Mouse (Mus musculus) heart, embryonic 14.5 days (tissue): ENCODE results near the gene Stpg2. TPM values are rescaled to one million over a fixed set of nuclear protein-coding genes. Genes with fewer than 3 reads are reported as not detected.
"Not testable (repeated sequence)": the region's sequence is repeated elsewhere in the genome, so short reads cannot be mapped to it uniquely, and the experiment has no call there.

Experiments used
- ATAC-seq: fragments of 200-750 bp; cut with Nextera tagmentation; 2 replicates; pipeline ENCODE4 v1.8.0; 2017; ENCODE audit warnings: low read depth, moderate TSS enrichment; ENCODE audit not compliant: insufficient number of reproducible peaks, insufficient read depth, low FRiP score
- H3K27ac ChIP-seq, 2 experiments: fragments of 200-500 bp in 1 of 2; fragments of 300-500 bp in 1 of 2; sonication (generic) in 1 of 2; replicated peaks in 1 of 2; 2 replicates each; pipeline ENCODE4 v1.5.1; 2012 to 2014; ENCODE audit warnings: low read depth in 2 of 2, low read length in 2 of 2, control low read depth in 1 of 2, mild to moderate bottlenecking in 1 of 2, mixed read lengths in 1 of 2; ENCODE audit not compliant: control insufficient read depth in 1 of 2, insufficient read depth in 1 of 2
- H3K27me3 ChIP-seq: fragments of 300-500 bp; sonication (generic); 2 replicates; pipeline ENCODE4 v1.6.1; 2014; ENCODE audit warnings: mild to moderate bottlenecking, low read length, control low read depth; ENCODE audit not compliant: control insufficient read depth, insufficient read depth
- H3K36me3 ChIP-seq: fragments of 300-500 bp; sonication (generic); 2 replicates; pipeline ENCODE4 v1.6.1; 2014; ENCODE audit warnings: mild to moderate bottlenecking, control low read depth, low read length, mixed read lengths; ENCODE audit not compliant: control insufficient read depth, insufficient read depth
- H3K4me1 ChIP-seq, 2 experiments: fragments of 200-500 bp in 1 of 2; fragments of 300-500 bp in 1 of 2; sonication (generic) in 1 of 2; 2 replicates each; pipeline ENCODE4 v1.6.1; 2012 to 2014; ENCODE audit warnings: low read length in 2 of 2, control low read depth in 1 of 2, mixed read lengths in 1 of 2; ENCODE audit not compliant: control insufficient read depth in 2 of 2, insufficient read depth in 2 of 2
- H3K4me2 ChIP-seq: fragments of 300-500 bp; sonication (generic); 2 replicates; pipeline ENCODE4 v1.6.1; 2014; ENCODE audit warnings: mild to moderate bottlenecking, low read length
- H3K4me3 ChIP-seq, 2 experiments: fragments of 200-500 bp in 1 of 2; fragments of 300-500 bp in 1 of 2; sonication (generic) in 1 of 2; 2 replicates each; pipeline ENCODE4 v1.5.1; 2012 to 2014; ENCODE audit warnings: low read length in 2 of 2, mild to moderate bottlenecking in 2 of 2, control low read depth in 1 of 2, low read depth in 1 of 2, moderate library complexity in 1 of 2; ENCODE audit not compliant: control insufficient read depth in 1 of 2, insufficient read depth in 1 of 2
- H3K9ac ChIP-seq: fragments of 300-500 bp; sonication (generic); 2 replicates; pipeline ENCODE4 v1.6.1; 2014; ENCODE audit warnings: mild to moderate bottlenecking, low read length
- H3K9me3 ChIP-seq: fragments of 300-500 bp; sonication (generic); 2 replicates; pipeline ENCODE4 v1.6.1; 2016; ENCODE audit warnings: low read length, control low read depth; ENCODE audit not compliant: control insufficient read depth
- WGBS: fragments of 180-500 bp; shearing (Covaris S2); extraction: QIAGEN DNeasy Blood & Tissue Kit; methylation state at CpG from one replicate; pipeline ENCODE4 v1.1.7; 2014; 5-methylcytosine and 5-hydroxymethylcytosine counted together
- polyA plus RNA-seq: library from polyadenylated mRNA; unstranded; fragments of >200 nt; fragmentation: Nextera tagmentation; extraction: Ambion mirVana; gene quantifications from 2 replicates; pipeline ENCODE4 v1.2.1, GENCODE M21; 2014

Gene Stpg2
- polyA plus RNA-seq, 1 experiment from 2014 or later, result not detected

GRCm38 (mm10) chr3:139665047-139665446 is 459.6 kb downstream of the Stpg2 start:
- no peak overlapping the region for H3K4me2 ChIP-seq
- H3K27me3 ChIP-seq, result no peaks in the 10 kb centered on the region
- H3K9me3 ChIP-seq, result no peaks in the 10 kb centered on the region
- no peak overlapping the region for H3K9ac ChIP-seq
- no peaks in the 10 kb centered on the region for H3K4me1 ChIP-seq
- ATAC-seq, result no peak
- H3K27ac ChIP-seq, result no peak overlapping the region
- no peak overlapping the region for H3K4me3 ChIP-seq
- no peaks in the 10 kb centered on the region for H3K36me3 ChIP-seq
- WGBS, result 84% methylated on average over 3 of the region's 3 CpGs

GRCm38 (mm10) chr3:139676192-139676591 is 470.7 kb downstream of the Stpg2 start:
- Histone ChIP-seq H3K9me3 (no peaks in the 10 kb centered on the region), H3K4me3 (no peak overlapping the region), H3K27me3 (no peaks in the 10 kb centered on the region), H3K4me2 (no peak overlapping the region), H3K36me3 (no peaks in the 10 kb centered on the region), H3K9ac (no peak overlapping the region), H3K27ac (peak overlapping the region in 1 of 2 experiments; percentile 19; a peak in 1 of 4 replicates), H3K4me1 (peaks cover 0 to 10% of the 10 kb centered on the region in 2 experiments; a peak in 1 of 4 replicates)
- no peak for ATAC-seq
- 5% methylated on average over 3 of the region's 3 CpGs for WGBS

GRCm38 (mm10) chr3:139676723-139677122 is 471.2 kb downstream of the Stpg2 start:
- no peaks in the 10 kb centered on the region for H3K36me3 ChIP-seq
- no peak for ATAC-seq
- 0 out of 4 replicates have a peak overlapping the region, but pooled peaks of 1 of the 2 experiments have one; percentile 19 for H3K27ac ChIP-seq
- H3K27me3 ChIP-seq, result no peaks in the 10 kb centered on the region
- no peak overlapping the region for H3K4me2 ChIP-seq
- no peaks in the 10 kb centered on the region for H3K9me3 ChIP-seq
- H3K9ac ChIP-seq, result no peak overlapping the region
- 93% methylated on average over 1 of the region's 1 CpGs for WGBS
- H3K4me3 ChIP-seq, result no peak overlapping the region
- H3K4me1 ChIP-seq, result peaks cover 0 to 10% of the 10 kb centered on the region in 2 experiments; a peak in 1 of 4 replicates

- not testable (repeated sequence) for ATAC-seq, H3K4me3 ChIP-seq, H3K27ac ChIP-seq, H3K9ac ChIP-seq, H3K27me3 ChIP-seq, H3K4me2 ChIP-seq, H3K4me1 ChIP-seq, H3K9me3 ChIP-seq, H3K36me3 ChIP-seq
- WGBS, result 92% methylated on average over 3 of the region's 3 CpGs
These were observed 498.7 kb downstream of the Stpg2 start for GRCm38 (mm10) chr3:139704238-139704637.

GRCm38 (mm10) chr3:139707396-139707795 is 501.9 kb downstream of the Stpg2 start:
- not testable (repeated sequence) for H3K4me1 ChIP-seq, H3K27me3 ChIP-seq, H3K9ac ChIP-seq, H3K9me3 ChIP-seq, H3K4me2 ChIP-seq, ATAC-seq, H3K27ac ChIP-seq, H3K4me3 ChIP-seq, H3K36me3 ChIP-seq
- WGBS, result 67% methylated on average over 4 of the region's 4 CpGs

- Histone ChIP-seq H3K4me2 (no peak overlapping the region), H3K9ac (no peak overlapping the region), H3K27ac (no peak overlapping the region), H3K27me3 (no peaks in the 10 kb centered on the region), H3K4me3 (no peak overlapping the region), H3K36me3 (no peaks in the 10 kb centered on the region), H3K9me3 (no peaks in the 10 kb centered on the region), H3K4me1 (no peaks in the 10 kb centered on the region)
- no peak for ATAC-seq
- 79% methylated on average over 4 of the region's 4 CpGs for WGBS
These were observed 504.3 kb downstream of the Stpg2 start for GRCm38 (mm10) chr3:139709794-139710193.

GRCm38 (mm10) chr3:139728751-139729150 is 523.3 kb downstream of the Stpg2 start:
- 87% methylated on average over 7 of the region's 7 CpGs for WGBS
- Histone ChIP-seq H3K9ac (no peak overlapping the region), H3K27me3 (no peaks in the 10 kb centered on the region), H3K36me3 (no peaks in the 10 kb centered on the region), H3K4me3 (no peak overlapping the region), H3K4me2 (no peak overlapping the region), H3K9me3 (no peaks in the 10 kb centered on the region), H3K4me1 (no peaks in the 10 kb centered on the region), H3K27ac (no peak overlapping the region)
- ATAC-seq, result no peak

GRCm38 (mm10) chr3:139729248-139729647 is 523.8 kb downstream of the Stpg2 start:
- no peak overlapping the region for H3K27ac ChIP-seq
- no peak for ATAC-seq
- no peak overlapping the region for H3K9ac ChIP-seq
- H3K4me2 ChIP-seq, result no peak overlapping the region
- no peaks in the 10 kb centered on the region for H3K36me3 ChIP-seq
- no peak overlapping the region for H3K4me3 ChIP-seq
- no peaks in the 10 kb centered on the region for H3K27me3 ChIP-seq
- H3K4me1 ChIP-seq, result no peaks in the 10 kb centered on the region
- H3K9me3 ChIP-seq, result no peaks in the 10 kb centered on the region
- 73% methylated on average over 5 of the region's 5 CpGs for WGBS
